Mouse (Mus musculus): ENCODE data around the gene Tyrobp. TPM values are rescaled to one million over a fixed set of nuclear protein-coding genes. Genes with fewer than 3 reads are reported as not detected.

The Tyrobp gene
- polyA plus RNA-seq, 1 experiment from 2014 or later: 80.0 TPM

- H3K27ac ChIP-seq: no peak overlapping the region
- no peaks in the 10 kb centered on the region; the same call in 1 of the 2 replicates for H3K4me1 ChIP-seq (replicated peaks)
- H3K36me3 ChIP-seq: no peaks in the 10 kb centered on the region
- ATAC-seq (ENCODE audit: low read depth) (no peak), DNase-seq (no peak)
- H3K4me2 ChIP-seq: no peak overlapping the region
- no peaks in the 10 kb centered on the region for H3K9me3 ChIP-seq (replicated peaks)
- no peak overlapping the region for H3K4me3 ChIP-seq (replicated peaks)
- 15% methylated on average over 6 of the region's 6 CpGs for WGBS (ENCODE audit: insufficient replicate concordance)
- H3K9ac ChIP-seq: no peak overlapping the region
- H3K27me3 ChIP-seq: peaks cover 78% of the 10 kb centered on the region
Observed at GRCm38 (mm10) chr7:30464816-30465300, 51.3 kb downstream of the Tyrobp start.

Other genes with a start within 250 kb of the Tyrobp start
- 4.8 and 6.2 TPM in 2 replicates for gene Zfp146, start 244.0 kb upstream of the Tyrobp start, polyA plus RNA-seq (2015; fragmentation: Nextera tagmentation; extraction: Ambion mirVana)
- 4.2 and 4.8 TPM in 2 replicates for gene Cox7a1, start 229.6 kb upstream of the Tyrobp start, polyA plus RNA-seq (2015; fragmentation: Nextera tagmentation; extraction: Ambion mirVana)
- gene Capns1, start 214.9 kb upstream of the Tyrobp start, polyA plus RNA-seq (2015; fragmentation: Nextera tagmentation; extraction: Ambion mirVana): 39.0 and 40.8 TPM in 2 replicates
- gene Polr2i, start 181.8 kb upstream of the Tyrobp start, polyA plus RNA-seq (2015; fragmentation: Nextera tagmentation; extraction: Ambion mirVana): 67.1 and 70.0 TPM in 2 replicates
- 62.1 and 63.7 TPM in 2 replicates for gene Tbcb, start 181.5 kb upstream of the Tyrobp start, polyA plus RNA-seq (2015; fragmentation: Nextera tagmentation; extraction: Ambion mirVana)
- not detected in 2 replicates for gene Ovol3, start 178.0 kb upstream of the Tyrobp start, polyA plus RNA-seq (2015; fragmentation: Nextera tagmentation; extraction: Ambion mirVana)
- 0.13 TPM in 1 of 2 replicates, not detected in the other for gene Thap8, start 133.7 kb upstream of the Tyrobp start, polyA plus RNA-seq (2015; fragmentation: Nextera tagmentation; extraction: Ambion mirVana)
- 7.0 and 8.1 TPM in 2 replicates for gene Wdr62, start 133.3 kb upstream of the Tyrobp start, polyA plus RNA-seq (2015; fragmentation: Nextera tagmentation; extraction: Ambion mirVana)
- gene Clip3, start 122.0 kb upstream of the Tyrobp start, polyA plus RNA-seq (2015; fragmentation: Nextera tagmentation; extraction: Ambion mirVana): 1.4 and 1.7 TPM in 2 replicates
- 17.2 and 18.9 TPM in 2 replicates for gene Alkbh6, start 105.0 kb upstream of the Tyrobp start, polyA plus RNA-seq (2015; fragmentation: Nextera tagmentation; extraction: Ambion mirVana)
- 6.1 and 8.8 TPM in 2 replicates for gene Syne4, start 99.0 kb upstream of the Tyrobp start, polyA plus RNA-seq (2015; fragmentation: Nextera tagmentation; extraction: Ambion mirVana)
- 1.3 and 1.8 TPM in 2 replicates for gene E130208F15Rik, start 92.0 kb upstream of the Tyrobp start, polyA plus RNA-seq (2015; fragmentation: Nextera tagmentation; extraction: Ambion mirVana)
- 6.4 and 6.6 TPM in 2 replicates for gene Sdhaf1, start 89.9 kb upstream of the Tyrobp start, polyA plus RNA-seq (2015; fragmentation: Nextera tagmentation; extraction: Ambion mirVana)
- gene Lrfn3, start 51.0 kb upstream of the Tyrobp start, polyA plus RNA-seq (2015; fragmentation: Nextera tagmentation; extraction: Ambion mirVana): 1.4 and 1.5 TPM in 2 replicates
- 2.7 and 4.0 TPM in 2 replicates for gene Hcst, start 6.1 kb downstream of the Tyrobp start, polyA plus RNA-seq (2015; fragmentation: Nextera tagmentation; extraction: Ambion mirVana)
- 1.2 TPM in 2 replicates for gene Nfkbid, start 8.0 kb downstream of the Tyrobp start, polyA plus RNA-seq (2015; fragmentation: Nextera tagmentation; extraction: Ambion mirVana)
- gene Aplp1, start 31.8 kb downstream of the Tyrobp start, polyA plus RNA-seq (2015; fragmentation: Nextera tagmentation; extraction: Ambion mirVana): 4.6 and 4.7 TPM in 2 replicates
- gene Kirrel2, start 43.9 kb downstream of the Tyrobp start, polyA plus RNA-seq (2015; fragmentation: Nextera tagmentation; extraction: Ambion mirVana): 0.16 and 0.20 TPM in 2 replicates
- 0.13 and 0.17 TPM in 2 replicates for gene Nphs1, start 44.6 kb downstream of the Tyrobp start, polyA plus RNA-seq (2015; fragmentation: Nextera tagmentation; extraction: Ambion mirVana)
- gene Prodh2, start 79.9 kb downstream of the Tyrobp start, polyA plus RNA-seq (2015; fragmentation: Nextera tagmentation; extraction: Ambion mirVana): 28.1 and 28.6 TPM in 2 replicates
- 2.0 and 2.3 TPM in 2 replicates for gene Arhgap33, start 121.3 kb downstream of the Tyrobp start, polyA plus RNA-seq (2015; fragmentation: Nextera tagmentation; extraction: Ambion mirVana)
- gene Hspb6, start 138.4 kb downstream of the Tyrobp start, polyA plus RNA-seq (2015; fragmentation: Nextera tagmentation; extraction: Ambion mirVana): 4.4 and 4.6 TPM in 2 replicates
- gene Proser3, start 138.5 kb downstream of the Tyrobp start, polyA plus RNA-seq (2015; fragmentation: Nextera tagmentation; extraction: Ambion mirVana): 1.8 and 2.3 TPM in 2 replicates
- 25.3 and 31.9 TPM in 2 replicates for gene Lin37, start 146.1 kb downstream of the Tyrobp start, polyA plus RNA-seq (2015; fragmentation: Nextera tagmentation; extraction: Ambion mirVana)
- gene U2af1l4, start 149.5 kb downstream of the Tyrobp start, polyA plus RNA-seq (2015; fragmentation: Nextera tagmentation; extraction: Ambion mirVana): 49.4 TPM in 2 replicates
- 3.4 and 3.8 TPM in 2 replicates for gene Gm49396, start 149.6 kb downstream of the Tyrobp start, polyA plus RNA-seq (2015; fragmentation: Nextera tagmentation; extraction: Ambion mirVana)
- 80.1 and 81.3 TPM in 2 replicates for gene Psenen, start 149.9 kb downstream of the Tyrobp start, polyA plus RNA-seq (2015; fragmentation: Nextera tagmentation; extraction: Ambion mirVana)
- gene Igflr1, start 151.7 kb downstream of the Tyrobp start, polyA plus RNA-seq (2015; fragmentation: Nextera tagmentation; extraction: Ambion mirVana): 1.6 and 2.1 TPM in 2 replicates
- gene Kmt2b, start 175.0 kb downstream of the Tyrobp start, polyA plus RNA-seq (2015; fragmentation: Nextera tagmentation; extraction: Ambion mirVana): 2.8 and 3.8 TPM in 2 replicates
- gene Zbtb32, start 185.1 kb downstream of the Tyrobp start, polyA plus RNA-seq (2015; fragmentation: Nextera tagmentation; extraction: Ambion mirVana): 0.09 and 0.20 TPM in 2 replicates
- gene Upk1a, start 199.1 kb downstream of the Tyrobp start, polyA plus RNA-seq (2015; fragmentation: Nextera tagmentation; extraction: Ambion mirVana): 0.09 and 0.50 TPM in 2 replicates
- 690 and 705 TPM in 2 replicates for gene Cox6b1, start 212.4 kb downstream of the Tyrobp start, polyA plus RNA-seq (2015; fragmentation: Nextera tagmentation; extraction: Ambion mirVana)
- 0.09 TPM in 1 of 2 replicates, not detected in the other for gene Etv2, start 222.1 kb downstream of the Tyrobp start, polyA plus RNA-seq (2015; fragmentation: Nextera tagmentation; extraction: Ambion mirVana)
- gene Rbm42, start 236.6 kb downstream of the Tyrobp start, polyA plus RNA-seq (2015; fragmentation: Nextera tagmentation; extraction: Ambion mirVana): 58.0 and 59.4 TPM in 2 replicates